Mouse (Mus musculus) frontal cortex, adult 2 months (tissue): ENCODE measurements at regions not wholly inside any gene's neighbourhood (a gene's known extent, or its start where the extent isn't known, plus 50 kb on each side); places are given as distances from the start of the nearest gene placed in this dataset.
A peak's percentile ranks its signal among the peaks of the same experiment; 100 is the strongest.
"Not testable (repeated sequence)": the region's sequence is repeated elsewhere in the genome, so short reads cannot be mapped to it uniquely, and the experiment has no call there.

ENCODE experiments used
- DNase-seq, 2 experiments: peaks; one replicate each; pipeline ENCODE4 v3.0.0; 2022; ENCODE audit warnings: low spot score in 1 of 2; ENCODE audit errors: extremely low spot score in 1 of 2

GRCm38 (mm10) chr17:13549975-13550895, 195.9 kb downstream of the Tcp10c start:
- DNase-seq = no peak

- not testable (repeated sequence) for DNase-seq
These were observed 196.5 kb downstream of the Tcp10c start for GRCm38 (mm10) chr17:13550896-13551267.

- not testable (repeated sequence) for DNase-seq
These were observed 197.5 kb downstream of the Tcp10c start for GRCm38 (mm10) chr17:13551693-13552404.

GRCm38 (mm10) chr17:13552840-13553239, 198.5 kb downstream of the Tcp10c start:
- DNase-seq = not testable (repeated sequence)

GRCm38 (mm10) chr17:13555311-13556059, 201.1 kb downstream of the Tcp10c start:
- DNase-seq = not testable (repeated sequence)

- DNase-seq = not testable (repeated sequence)
These were observed 201.8 kb downstream of the Tcp10c start for GRCm38 (mm10) chr17:13556060-13556660.

GRCm38 (mm10) chr17:13558863-13559262, 201.5 kb upstream of the Afdn start:
- DNase-seq = no peak

DNA sequence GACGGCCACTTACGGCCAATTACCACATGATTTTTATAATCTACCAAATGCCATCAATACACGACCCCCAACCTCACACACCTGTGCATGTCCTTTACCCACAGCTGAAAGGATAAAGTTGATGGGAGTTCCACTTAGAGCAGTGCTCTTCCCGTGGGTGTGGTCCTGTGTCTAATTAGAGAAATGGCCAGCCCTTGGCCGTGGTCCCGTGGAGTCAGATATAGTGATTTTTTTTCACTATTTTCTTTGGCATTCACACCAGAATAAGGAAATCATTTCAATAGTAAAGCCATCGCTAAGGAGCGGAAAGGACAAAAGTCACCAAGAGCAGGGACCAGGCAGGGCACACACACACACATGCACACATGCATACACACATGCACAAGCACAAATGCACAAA, 199.0 kb upstream of the Afdn start:
- no peak for DNase-seq

DNA sequence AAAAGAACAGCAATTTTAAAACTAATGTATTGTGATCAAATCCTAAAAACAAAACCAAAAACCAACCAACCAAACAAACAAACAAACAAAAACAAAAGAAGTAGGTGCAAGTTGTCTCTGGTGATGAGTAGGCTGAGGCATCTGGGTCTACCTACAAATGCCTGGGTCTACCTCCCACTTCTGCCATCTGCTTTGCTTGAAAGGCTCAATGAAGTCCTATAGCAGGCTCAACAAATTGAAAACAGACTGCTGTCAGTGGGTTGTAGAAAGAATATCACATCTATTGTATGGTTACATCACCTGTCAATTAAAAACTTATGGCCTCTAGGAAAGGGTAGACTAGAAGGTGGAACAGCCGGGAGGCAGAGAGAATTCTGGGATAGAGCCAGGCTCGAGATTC, 197.4 kb upstream of the Afdn start:
- DNase-seq = no peak

- DNase-seq = no peak
These were observed 195.5 kb upstream of the Afdn start for GRCm38 (mm10) chr17:13564800-13565199.

- DNase-seq = no peak
These were observed 193.7 kb upstream of the Afdn start for GRCm38 (mm10) chr17:13566680-13567079.

DNA sequence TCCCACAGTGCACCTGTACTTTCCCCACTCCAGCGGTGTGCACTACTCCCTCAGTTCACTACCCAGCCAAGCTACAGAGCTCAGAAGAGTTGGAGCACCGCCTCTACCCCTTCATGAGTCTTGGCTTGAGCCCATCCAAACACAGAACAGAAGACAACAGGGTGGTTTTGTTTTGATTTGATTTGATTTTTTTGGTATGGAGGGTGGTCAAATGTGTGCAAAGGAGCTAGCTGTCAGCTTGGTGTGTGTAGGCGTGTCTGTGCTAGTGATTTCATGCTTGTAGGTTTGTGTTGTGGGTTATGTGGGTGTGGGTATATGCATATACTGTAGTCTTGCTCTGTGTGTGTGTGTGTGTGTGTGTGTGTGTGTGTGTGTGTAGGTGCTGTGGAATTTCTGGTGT, 193.2 kb upstream of the Afdn start:
- DNase-seq = peak in 1 of 2 experiments; percentile 43

DNA sequence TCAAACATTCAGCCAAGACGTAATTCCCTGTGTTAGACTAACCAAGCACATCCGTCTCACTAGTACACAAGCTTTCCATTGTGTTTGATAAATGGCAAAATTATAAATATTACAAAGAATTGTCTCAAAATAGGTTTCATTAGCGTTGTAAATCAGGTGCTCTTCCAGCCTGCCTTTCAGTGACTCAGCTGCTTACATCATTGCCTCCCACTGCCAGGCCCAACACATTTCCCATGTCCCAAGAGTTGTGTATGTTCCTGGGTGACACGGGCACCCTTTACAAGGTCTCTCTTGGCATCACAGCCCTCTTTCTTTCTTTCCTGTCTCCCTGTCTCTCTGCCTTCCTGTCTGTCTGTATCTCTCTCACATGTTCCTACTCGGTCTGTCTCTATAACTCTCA, 189.5 kb upstream of the Afdn start:
- peak in 1 of 2 experiments; percentile 56 for DNase-seq

DNA sequence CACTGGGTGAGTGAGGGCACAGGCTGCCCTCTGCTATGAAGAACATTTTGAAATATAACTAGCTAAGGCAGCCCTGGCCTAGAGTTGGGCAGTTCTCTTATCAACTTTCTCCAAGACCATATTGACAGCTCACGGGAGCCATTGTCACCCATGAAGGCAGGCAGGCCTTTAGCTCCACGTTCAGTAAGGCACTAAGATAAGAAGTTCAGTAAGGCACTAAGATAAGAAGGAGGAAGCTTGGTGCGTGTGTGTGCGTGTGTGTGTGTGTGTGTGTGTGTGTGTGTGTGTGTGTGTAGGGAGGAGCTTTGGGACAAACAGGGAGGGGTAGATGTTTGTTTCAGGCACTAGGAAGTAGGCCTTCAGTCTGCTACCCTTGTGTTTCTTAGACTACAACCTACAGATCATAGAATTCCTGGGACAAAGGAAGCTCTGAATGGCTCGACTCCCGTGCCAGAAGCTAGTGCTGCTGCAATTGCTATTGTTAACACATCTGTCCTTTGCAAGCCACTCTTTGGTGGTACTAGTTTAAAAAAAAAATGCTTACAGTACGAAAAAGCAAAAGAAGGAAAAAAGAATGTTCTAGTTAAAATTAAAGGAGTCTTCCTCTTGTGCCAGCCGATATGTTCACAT, 188.0 kb upstream of the Afdn start:
- no peak for DNase-seq

DNA sequence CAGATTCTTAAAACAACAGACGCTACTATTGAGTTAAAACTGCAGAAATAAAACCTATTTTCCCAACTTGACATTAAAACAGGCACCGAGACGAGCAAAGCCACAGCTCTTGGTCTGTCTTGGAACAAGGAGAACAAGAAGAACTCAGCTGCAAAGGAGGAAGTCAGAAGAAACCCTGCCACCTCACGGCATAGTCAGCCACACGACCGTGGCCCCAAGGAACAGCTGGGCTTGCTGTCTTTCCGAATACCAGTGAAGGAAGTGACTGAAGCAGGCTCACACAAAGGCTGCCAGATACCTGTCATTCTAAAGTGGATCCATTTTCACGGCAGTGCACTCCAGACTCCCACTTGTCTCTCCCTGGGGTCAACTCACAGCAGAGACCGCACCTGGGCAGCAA, 187.3 kb upstream of the Afdn start:
- no peak for DNase-seq

DNA sequence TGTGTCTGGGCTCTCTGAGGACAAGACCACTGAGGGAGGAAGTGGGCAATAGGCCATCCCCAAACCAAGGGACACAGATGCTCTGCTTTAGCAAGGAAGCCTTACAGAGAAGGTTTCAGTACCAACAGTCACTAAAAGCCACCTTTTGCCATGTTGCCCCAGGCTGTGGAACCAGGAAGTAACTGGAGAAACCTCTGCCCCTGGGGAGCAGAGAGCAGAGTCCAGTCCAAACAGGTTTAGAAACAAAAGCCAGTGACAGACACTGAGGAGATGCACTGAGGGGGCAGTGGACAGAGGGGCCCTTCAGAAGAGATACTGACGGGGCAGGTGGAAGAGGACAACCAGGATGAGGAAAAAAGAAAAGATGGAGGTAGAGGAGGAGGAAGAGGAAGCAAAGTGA, 186.2 kb upstream of the Afdn start:
- no peak for DNase-seq

- DNase-seq = no peak
These were observed 185.5 kb upstream of the Afdn start for GRCm38 (mm10) chr17:13574682-13575444.

DNA sequence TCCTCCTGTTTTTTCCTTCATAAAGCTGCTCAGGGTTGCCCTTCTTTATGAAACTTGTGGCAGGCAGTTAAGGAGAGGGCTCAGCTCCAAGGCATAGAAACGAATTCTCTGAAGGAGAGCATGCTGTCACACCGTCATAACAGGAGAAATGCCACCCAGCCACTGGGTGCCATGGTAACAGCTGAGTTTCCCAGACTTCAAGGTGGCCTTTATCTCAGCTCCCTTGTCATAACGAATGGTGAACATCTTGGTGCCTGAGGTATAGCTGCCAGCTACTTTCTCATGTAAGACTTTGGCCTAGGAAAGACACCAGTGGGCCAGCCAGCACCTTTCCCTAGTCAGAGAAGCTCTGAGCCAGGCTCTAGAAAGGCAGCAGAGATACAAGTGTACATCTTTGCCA, 182.5 kb upstream of the Afdn start:
- peak in 1 of 2 experiments; percentile 52 for DNase-seq

- DNase-seq = no peak
These were observed 179.0 kb upstream of the Afdn start for GRCm38 (mm10) chr17:13581214-13581920.
